Mouse (Mus musculus): ENCODE measurements around the gene Fhad1. TPM values are rescaled to one million over a fixed set of nuclear protein-coding genes. Genes with fewer than 3 reads are reported as not detected.

Gene Fhad1
- polyA plus RNA-seq, 1 experiment = 0.95 TPM

GRCm38 (mm10) chr4:141932785-141933574 is 81.9 kb downstream of the Fhad1 start:
- no peak for DNase-seq (ENCODE audit: low spot score)

GRCm38 (mm10) chr4:141931526-141931925 is 83.4 kb downstream of the Fhad1 start:
- no peak for DNase-seq (ENCODE audit: low spot score)

GRCm38 (mm10) chr4:141930001-141930400 is 84.9 kb downstream of the Fhad1 start:
- no peak for DNase-seq (ENCODE audit: low spot score)

GRCm38 (mm10) chr4:141928881-141929281 is 86.0 kb downstream of the Fhad1 start:
- no peak for DNase-seq (ENCODE audit: low spot score)

- no peak for DNase-seq (ENCODE audit: low spot score)
Observed at GRCm38 (mm10) chr4:141925781-141926345, 89.0 kb downstream of the Fhad1 start.

GRCm38 (mm10) chr4:141923961-141924360 is 90.9 kb downstream of the Fhad1 start:
- no peak for DNase-seq (ENCODE audit: low spot score)

- no peak for DNase-seq (ENCODE audit: low spot score)
Observed at GRCm38 (mm10) chr4:141920391-141920790, 94.5 kb downstream of the Fhad1 start.

- DNase-seq (ENCODE audit: low spot score) = no peak
Observed at GRCm38 (mm10) chr4:141917735-141918419, 97.0 kb downstream of the Fhad1 start.

- no peak for DNase-seq (ENCODE audit: low spot score)
Observed at GRCm38 (mm10) chr4:141914040-141914439, 100.8 kb downstream of the Fhad1 start.

GRCm38 (mm10) chr4:141913201-141913993 is 101.5 kb downstream of the Fhad1 start:
- no peak for DNase-seq (ENCODE audit: low spot score)

GRCm38 (mm10) chr4:141904710-141905109 is 110.2 kb downstream of the Fhad1 start:
- no peak for DNase-seq (ENCODE audit: low spot score)

GRCm38 (mm10) chr4:141902479-141902858 is 112.4 kb downstream of the Fhad1 start:
- DNase-seq (ENCODE audit: low spot score) = no peak

GRCm38 (mm10) chr4:141901711-141902478 is 113.0 kb downstream of the Fhad1 start:
- DNase-seq (ENCODE audit: low spot score) = no peak

GRCm38 (mm10) chr4:141900421-141900820 is 114.5 kb downstream of the Fhad1 start:
- no peak for DNase-seq (ENCODE audit: low spot score)

GRCm38 (mm10) chr4:141899936-141900335 is 114.9 kb downstream of the Fhad1 start:
- DNase-seq (ENCODE audit: low spot score) = no peak

- no peak for DNase-seq (ENCODE audit: low spot score)
Observed at GRCm38 (mm10) chr4:141898905-141899304, 116.0 kb downstream of the Fhad1 start.

- no peak for DNase-seq (ENCODE audit: low spot score)
Observed at GRCm38 (mm10) chr4:141897838-141898237, 117.0 kb downstream of the Fhad1 start.

- DNase-seq (ENCODE audit: low spot score) = no peak
Observed at GRCm38 (mm10) chr4:141897225-141897624, 117.7 kb downstream of the Fhad1 start.

- no peak for DNase-seq (ENCODE audit: low spot score)
Observed at GRCm38 (mm10) chr4:141895772-141896171, 119.1 kb downstream of the Fhad1 start.

- DNase-seq (ENCODE audit: low spot score) = no peak
Observed at GRCm38 (mm10) chr4:141893157-141893784, 121.6 kb downstream of the Fhad1 start.
